Mouse (Mus musculus) forebrain, embryonic 11.5 days (tissue): ENCODE measurements at regions not wholly inside any gene's neighbourhood (a gene's known extent, or its start where the extent isn't known, plus 50 kb on each side); places are given as distances from the start of the nearest gene placed in this dataset.
A peak's percentile ranks its signal among the peaks of the same experiment; 100 is the strongest.
"Not testable (repeated sequence)": the region's sequence is repeated elsewhere in the genome, so short reads cannot be mapped to it uniquely, and the experiment has no call there.

ENCODE experiments used
- ATAC-seq: fragments of 200-750 bp; cut with Nextera tagmentation; replicated peaks from 2 replicates; pipeline ENCODE4 v1.8.0; 2017; ENCODE audit warnings: moderate TSS enrichment; ENCODE audit not compliant: low FRiP score
- DNase-seq: peaks from one replicate; pipeline ENCODE4 v3.0.0-alpha.2; 2017; ENCODE audit warnings: low spot score
- H3K27ac ChIP-seq: fragments of 300-500 bp; sonication (generic); 2 replicates; pipeline ENCODE4 v1.5.1; 2014; ENCODE audit warnings: low read depth, low read length
- H3K27me3 ChIP-seq: fragments of 300-500 bp; sonication (generic); 2 replicates; pipeline ENCODE4 v1.6.1; 2014; ENCODE audit warnings: mild to moderate bottlenecking, low read length, mixed read lengths; ENCODE audit not compliant: control insufficient read depth, insufficient read depth
- H3K36me3 ChIP-seq: fragments of 300-500 bp; sonication (generic); 2 replicates; pipeline ENCODE4 v1.6.1; 2014; ENCODE audit warnings: mild to moderate bottlenecking, low read length, moderate library complexity, mixed read lengths; ENCODE audit not compliant: control insufficient read depth, insufficient read depth
- H3K4me1 ChIP-seq: fragments of 300-500 bp; sonication (generic); replicated peaks from 2 replicates; pipeline ENCODE4 v1.6.1; 2014; ENCODE audit warnings: low read length, mixed read lengths; ENCODE audit not compliant: control insufficient read depth, insufficient read depth
- H3K4me2 ChIP-seq: fragments of 300-500 bp; sonication (generic); 2 replicates; pipeline ENCODE4 v1.6.1; 2014; ENCODE audit warnings: low read depth, mild to moderate bottlenecking, low read length, moderate library complexity, mixed read lengths; ENCODE audit not compliant: severe bottlenecking
- H3K4me3 ChIP-seq: fragments of 300-500 bp; sonication (generic); 2 replicates; pipeline ENCODE4 v1.5.1; 2014; ENCODE audit warnings: low read depth, low read length
- H3K9ac ChIP-seq: fragments of 300-500 bp; sonication (generic); 2 replicates; pipeline ENCODE4 v1.6.1; 2014; ENCODE audit warnings: low read length
- H3K9me3 ChIP-seq: fragments of 300-500 bp; sonication (generic); 2 replicates; pipeline ENCODE4 v1.6.1; 2016; ENCODE audit warnings: low read length, mixed read lengths; ENCODE audit not compliant: control insufficient read depth
- WGBS: fragments of 180-500 bp; shearing (Covaris S2); extraction: QIAGEN DNeasy Blood & Tissue Kit; methylation state at CpG from one replicate; pipeline ENCODE4 v1.1.7; 2014; 5-methylcytosine and 5-hydroxymethylcytosine counted together

- H3K9ac ChIP-seq, result no peak overlapping the region
- no peak overlapping the region for H3K4me2 ChIP-seq
- H3K27me3 ChIP-seq, result no peaks in the 10 kb centered on the region
- H3K9me3 ChIP-seq, result no peaks in the 10 kb centered on the region
- H3K4me1 ChIP-seq, result no peaks in the 10 kb centered on the region
- no peaks in the 10 kb centered on the region for H3K36me3 ChIP-seq
- H3K27ac ChIP-seq, result no peak overlapping the region
- ATAC-seq, result no peak
- no peak overlapping the region for H3K4me3 ChIP-seq
- no peak for DNase-seq
These were observed 527.4 kb upstream of the Gm5150 start for GRCm38 (mm10) chr3:16533643-16534042.

- ATAC-seq, H3K4me2 ChIP-seq, DNase-seq, H3K9me3 ChIP-seq, H3K27me3 ChIP-seq, H3K4me3 ChIP-seq, H3K27ac ChIP-seq, H3K4me1 ChIP-seq, H3K9ac ChIP-seq, H3K36me3 ChIP-seq: not testable (repeated sequence)
- 88% methylated on average over 6 of the region's 6 CpGs for WGBS
These were observed 521.3 kb upstream of the Gm5150 start for GRCm38 (mm10) chr3:16527511-16527910.

GRCm38 (mm10) chr3:16488431-16488830, 482.2 kb upstream of the Gm5150 start:
- H3K36me3 ChIP-seq, H3K4me3 ChIP-seq, H3K9me3 ChIP-seq, ATAC-seq, H3K27ac ChIP-seq, H3K4me2 ChIP-seq, H3K27me3 ChIP-seq, DNase-seq, H3K9ac ChIP-seq, H3K4me1 ChIP-seq: not testable (repeated sequence)
- WGBS, result 91% methylated on average over 3 of the region's 3 CpGs

GRCm38 (mm10) chr3:16482750-16483149, 476.5 kb upstream of the Gm5150 start:
- DNase-seq (no peak), ATAC-seq (no peak)
- Histone ChIP-seq H3K4me1 (no peaks in the 10 kb centered on the region), H3K9me3 (no peaks in the 10 kb centered on the region), H3K36me3 (no peaks in the 10 kb centered on the region), H3K4me2 (no peak overlapping the region), H3K27ac (no peak overlapping the region), H3K27me3 (no peaks in the 10 kb centered on the region), H3K4me3 (no peak overlapping the region), H3K9ac (no peak overlapping the region)
- WGBS, result 67% methylated on average over 1 of the region's 1 CpGs

- WGBS, result 81% methylated on average over 1 of the region's 1 CpGs
- H3K4me2 ChIP-seq, result no peak overlapping the region
These were observed 465.1 kb upstream of the Gm5150 start for GRCm38 (mm10) chr3:16471360-16471759.

GRCm38 (mm10) chr3:16466388-16466787, 460.2 kb upstream of the Gm5150 start:
- Histone ChIP-seq H3K27ac (no peak overlapping the region), H3K9me3 (no peaks in the 10 kb centered on the region), H3K4me1 (no peaks in the 10 kb centered on the region), H3K4me3 (no peak overlapping the region), H3K36me3 (no peaks in the 10 kb centered on the region), H3K9ac (peak overlapping the region; percentile 37; the same call in 1 of the 2 replicates), H3K4me2 (peak overlapping the region; percentile 35; the same call in 1 of the 2 replicates), H3K27me3 (no peaks in the 10 kb centered on the region)
- WGBS, result 18% methylated on average over 9 of the region's 9 CpGs
- DNase-seq (peak; percentile 80), ATAC-seq (peak; percentile 71)

More at GRCm38 (mm10) chr3:16471360-16471759, 465.1 kb upstream of the Gm5150 start:
- DNase-seq, result no peak
- Histone ChIP-seq H3K27me3 (no peaks in the 10 kb centered on the region), H3K27ac (no peak overlapping the region), H3K36me3 (no peaks in the 10 kb centered on the region), H3K9ac (no peak overlapping the region), H3K9me3 (no peaks in the 10 kb centered on the region), H3K4me1 (no peaks in the 10 kb centered on the region), H3K4me3 (no peak overlapping the region)
- ATAC-seq, result no peak

- ATAC-seq (no peak), DNase-seq (no peak)
- H3K9ac ChIP-seq, result no peak overlapping the region
- no peaks in the 10 kb centered on the region for H3K36me3 ChIP-seq
- no peak overlapping the region for H3K4me3 ChIP-seq
- no peak overlapping the region for H3K4me2 ChIP-seq
- H3K27me3 ChIP-seq, result no peaks in the 10 kb centered on the region
- 74% methylated on average over 3 of the region's 3 CpGs for WGBS
- H3K4me1 ChIP-seq, result no peaks in the 10 kb centered on the region
- no peak overlapping the region for H3K27ac ChIP-seq
- H3K9me3 ChIP-seq, result no peaks in the 10 kb centered on the region
These were observed 459.1 kb upstream of the Gm5150 start for GRCm38 (mm10) chr3:16465357-16465756.

- WGBS, result 81% methylated on average over 2 of the region's 2 CpGs
- H3K9ac ChIP-seq, result no peak overlapping the region
- H3K9me3 ChIP-seq, result no peaks in the 10 kb centered on the region
- no peak overlapping the region for H3K27ac ChIP-seq
- no peaks in the 10 kb centered on the region for H3K27me3 ChIP-seq
- DNase-seq (no peak), ATAC-seq (no peak)
- no peak overlapping the region for H3K4me3 ChIP-seq
- no peaks in the 10 kb centered on the region for H3K4me1 ChIP-seq
- H3K4me2 ChIP-seq, result no peak overlapping the region
- H3K36me3 ChIP-seq, result no peaks in the 10 kb centered on the region
These were observed 458.1 kb upstream of the Gm5150 start for GRCm38 (mm10) chr3:16464301-16464700.

DNA sequence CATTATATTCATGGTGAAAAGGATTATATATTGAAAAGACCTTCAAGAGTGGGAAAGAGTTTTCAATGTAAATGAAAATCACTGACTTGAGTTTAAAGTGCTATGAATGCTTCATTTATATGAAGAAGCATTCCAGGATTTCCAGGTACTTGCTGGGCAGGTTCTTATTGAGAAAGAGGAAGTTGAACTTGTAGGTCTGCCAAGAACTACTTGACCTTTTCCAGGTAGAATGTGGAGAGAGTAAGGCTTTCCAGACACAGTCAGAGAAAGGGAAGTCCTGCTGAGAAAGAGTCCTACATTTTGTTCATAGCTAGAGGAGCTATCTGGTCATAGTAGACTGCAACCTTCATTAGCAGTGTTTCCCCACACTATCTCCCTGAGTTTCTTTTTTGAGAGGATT, 426.8 kb upstream of the Gm5150 start:
- ATAC-seq (no peak), DNase-seq (no peak)
- no peak overlapping the region for H3K9ac ChIP-seq
- no peaks in the 10 kb centered on the region for H3K9me3 ChIP-seq
- no peaks in the 10 kb centered on the region for H3K36me3 ChIP-seq
- no peak overlapping the region for H3K27ac ChIP-seq
- H3K4me1 ChIP-seq, result no peaks in the 10 kb centered on the region; the same call in 1 of the 2 replicates
- H3K4me3 ChIP-seq, result no peak overlapping the region
- H3K27me3 ChIP-seq, result no peaks in the 10 kb centered on the region
- no peak overlapping the region for H3K4me2 ChIP-seq
